Comparison of ENCODE assay signal across 7 mouse cellular contexts in the genomic region with DNA sequence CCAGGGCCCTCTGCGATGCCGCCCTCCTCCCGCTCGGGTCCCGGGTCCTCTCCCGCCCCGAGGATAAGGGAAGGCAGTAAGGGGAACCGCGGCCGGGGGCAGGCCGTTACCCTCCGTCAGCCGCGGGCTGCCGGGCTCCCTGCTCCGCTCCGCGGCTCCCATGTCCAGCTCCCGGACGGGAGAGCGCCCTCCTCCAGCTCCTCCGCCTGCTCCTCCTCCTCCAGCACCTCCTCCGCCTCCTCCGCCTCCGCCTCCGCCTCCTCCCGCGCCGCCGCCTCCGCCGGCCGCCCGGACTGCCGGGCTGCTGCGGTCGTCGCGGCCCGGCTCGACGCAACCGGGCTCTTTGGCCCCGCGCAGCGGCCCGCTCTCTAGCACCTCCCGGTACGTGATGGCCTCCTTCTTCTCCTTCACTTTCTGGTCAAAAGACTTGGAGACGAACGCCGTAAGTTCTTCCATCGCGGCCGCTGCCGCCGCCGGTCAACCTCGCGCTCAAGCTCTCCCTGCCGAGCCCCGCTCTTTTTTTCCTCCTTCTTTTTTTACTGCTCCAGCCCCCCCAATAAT. TPM values are rescaled to one million over a fixed set of nuclear protein-coding genes. Genes with fewer than 3 reads are reported as not detected.
DNase-seq lines count a peak whose midpoint lies in the region; TF ChIP-seq lines count a peak whose summit lies in the region.

A gene (plus strand): TSS at position 290 of the 561 bp plus-strand sequence.

- no peak within 1 kb of the TSS for H3K27ac ChIP-seq in CH12.LX (ENCODE audit: insufficient read depth, low read depth)
- peak within 1 kb of the TSS; percentile 90 for H3K27ac ChIP-seq in embryonic fibroblast, embryonic 13.5 days (ENCODE audit: insufficient read depth, low read length)

- peak; percentile 12; the same call in 1 of the 2 replicates for TF ChIP-seq POLR2A in CH12.LX (IDR thresholded peaks at IDR 0.05; ENCODE audit: low read depth, low read length)
- TF ChIP-seq POLR2A in embryonic fibroblast, embryonic 13.5 days (IDR thresholded peaks at IDR 0.05; ENCODE audit: low read depth, low read length) = no peak; the same call in 1 of the 2 replicates

- in situ Hi-C loops in CH12.LX (cut with MboI; ENCODE audit: low pct_ligation_motif_present, low pct_unique_long_range_greater_than_20kb, low sequenced_read_pairs) = loop anchor here (25.0 kb wide), 1 partner anchor 356 kb away; no protein-coding TSS in a partner anchor

- dilution Hi-C loops in CH12.LX (cut with MboI; ENCODE audit: extremely low pct_ligation_motif_present, extremely low pct_unique_long_range_greater_than_20kb, low sequenced_read_pairs) = no loop called here

- H3K4me2 ChIP-seq in CH12.LX (ENCODE audit: insufficient read depth, low read depth, poor library complexity, severe bottlenecking) = peak within 1 kb of the TSS; percentile 70

- H3K79me2 ChIP-seq in CH12.LX (replicated peaks; ENCODE audit: control insufficient read depth, extremely low read depth, insufficient read depth, poor library complexity, severe bottlenecking) = peaks cover 4% of the 10 kb centered on the region

- no peak for TF ChIP-seq RAD21 in CH12.LX (IDR thresholded peaks at IDR 0.05; ENCODE audit: low read depth, low read length)

- H3K4me1 ChIP-seq in CH12.LX (ENCODE audit: control insufficient read depth in 1 of 2, insufficient read depth in 2 of 2) = peaks cover 0 to 11% of the 10 kb centered on the region in 2 experiments; a peak in 2 of 4 replicates
- no peaks in the 10 kb centered on the region for H3K4me1 ChIP-seq in embryonic fibroblast, embryonic 13.5 days (ENCODE audit: control insufficient read depth, insufficient read depth, low read length)

- no peak for TF ChIP-seq EP300 in CH12.LX (IDR thresholded peaks at IDR 0.05; ENCODE audit: low read length)

- peak within 1 kb of the TSS; percentile 56 for H3K9ac ChIP-seq in CH12.LX (ENCODE audit: insufficient read depth, low read depth)

- H3K36me3 ChIP-seq in CH12.LX (replicated peaks in 1 of 2; ENCODE audit: control insufficient read depth in 1 of 2, insufficient read depth in 1 of 2, low read length in 1 of 2) = no peaks in the 10 kb centered on the region
- no peaks in the 10 kb centered on the region for H3K36me3 ChIP-seq in splenic B cell, adult 2 months (ENCODE audit: control insufficient read depth, insufficient read depth, low read length, poor library complexity, severe bottlenecking)

- DNase-seq in CH12.LX (ENCODE audit: extremely low read depth) (no peak), R1 (ENCODE audit: low read depth, low spot score) (peak; percentile 41)
- peak; percentile 43 to 65 for DNase-seq in heart, postnatal 10 days
- peak; percentile 77 to 78 for DNase-seq in kidney, postnatal 36 days
- DNase-seq in lung, postnatal 10 days = peak; percentile 31
- DNase-seq in splenic B cell, adult 2 months (ENCODE audit: low read depth, low spot score) = peak; percentile 43

- intact Hi-C loops in heart, postnatal 10 days (cut with DNase I) = no loop called here

- H3K27me3 ChIP-seq in CH12.LX (replicated peaks) = peaks cover 21% of the 10 kb centered on the region
- H3K27me3 ChIP-seq in splenic B cell, adult 2 months (ENCODE audit: control insufficient read depth, insufficient read depth, low read length, poor library complexity, severe bottlenecking) = peaks cover 7% of the 10 kb centered on the region; the same call in 1 of the 2 replicates

- H3K4me3 ChIP-seq in CH12.LX (replicated peaks in 1 of 3; ENCODE audit: low read depth in 2 of 3, low read length in 2 of 3, poor library complexity in 1 of 3) = peak within 1 kb of the TSS; percentile 53 to 84 (median 79)
- H3K4me3 ChIP-seq in embryonic fibroblast, embryonic 13.5 days (ENCODE audit: insufficient read depth, low read length) = peak within 1 kb of the TSS; percentile 82

- no peak for TF ChIP-seq CTCF in CH12.LX (conservative IDR thresholded peaks at IDR 0.05 in 1 of 2, IDR thresholded peaks at IDR 0.05 in 1 of 2; ENCODE audit: low read depth in 2 of 2, low read length in 2 of 2)
- TF ChIP-seq CTCF in embryonic fibroblast, embryonic 13.5 days (IDR thresholded peaks at IDR 0.05; ENCODE audit: borderline replicate concordance, insufficient read depth, low read length) = no peak

- peaks cover 12% of the 10 kb centered on the region for H3K9me3 ChIP-seq in CH12.LX (replicated peaks; ENCODE audit: low read length)

TF ChIP-seq in CH12.LX, 34 proteins besides CTCF, POLR2A, EP300 and RAD21:
- TF ChIP-seq RCOR1 (conservative IDR thresholded peaks at IDR 0.05; ENCODE audit: low read depth, low read length) (no peak), NELFE (IDR thresholded peaks at IDR 0.05; ENCODE audit: low read depth, low read length) (no peak), BHLHE40 (IDR thresholded peaks at IDR 0.05; ENCODE audit: low read depth, low read length) (no peak), ZMIZ1 (IDR thresholded peaks at IDR 0.05; ENCODE audit: low read depth, low read length) (no peak), MAFK (IDR thresholded peaks at IDR 0.05; ENCODE audit: insufficient replicate concordance, low read length) (no peak), JUND (conservative IDR thresholded peaks at IDR 0.05; ENCODE audit: low read depth, low read length) (no peak), MEF2A (IDR thresholded peaks at IDR 0.05; ENCODE audit: borderline replicate concordance, low read depth, low read length) (no peak), UBTF (IDR thresholded peaks at IDR 0.05; ENCODE audit: low read depth, low read length) (0 out of 2 replicates have a peak, but pooled peaks have one; percentile 50), ZNF384 (IDR thresholded peaks at IDR 0.05; ENCODE audit: low read depth, low read length) (no peak)

RNA-seq across cellular contexts. Expression of the gene that starts here (rescaled TPM):
- total RNA-seq in CH12.LX (2012; rRNA removed) = 27.8 and 28.9 TPM in 2 replicates
- total RNA-seq in CH12.LX (2014; rRNA removed) = 31.5 and 34.0 TPM in 2 replicates
- polyA plus RNA-seq in CH12.LX (2012; ENCODE audit: insufficient read length, low read depth) = 50.9 and 60.5 TPM in 2 replicates
- 36.5 and 44.9 TPM in 2 replicates for polyA plus RNA-seq in embryonic fibroblast, embryonic 13.5 days (2011; ENCODE audit: insufficient read length, low read depth, missing spikeins)
- total RNA-seq in heart, postnatal 10 days (2021) = 10 to 100 TPM; 19.3 to 20.4 TPM
